Mouse (Mus musculus) embryo, embryonic 10.5 days (tissue): ENCODE results near the gene Thap12.

Source experiments
- DNase-seq: peaks from one replicate; pipeline ENCODE4 v3.0.0-alpha.2; 2015; ENCODE audit warnings: low spot score

Thap12 gene

DNA sequence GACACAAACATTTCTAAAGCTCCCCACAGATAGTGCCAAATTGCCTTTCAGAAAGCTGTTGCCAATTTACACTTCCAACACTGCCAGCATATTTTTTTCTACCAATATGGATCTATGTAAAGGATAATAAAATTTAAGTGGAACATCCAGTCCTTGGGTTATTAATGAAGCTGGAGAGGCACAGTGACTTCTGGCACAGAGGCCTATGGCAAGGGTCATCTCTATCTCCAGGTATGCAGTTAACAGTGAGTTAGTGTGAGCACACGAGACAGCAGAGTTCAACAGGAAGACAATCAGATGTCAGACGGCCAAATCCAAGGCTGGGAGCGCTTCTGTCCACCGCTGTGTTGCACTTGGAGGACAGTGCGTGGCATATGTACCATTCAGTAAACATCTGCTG lies 4.9 kb upstream of the Thap12 start:
- DNase-seq: no peak

DNA sequence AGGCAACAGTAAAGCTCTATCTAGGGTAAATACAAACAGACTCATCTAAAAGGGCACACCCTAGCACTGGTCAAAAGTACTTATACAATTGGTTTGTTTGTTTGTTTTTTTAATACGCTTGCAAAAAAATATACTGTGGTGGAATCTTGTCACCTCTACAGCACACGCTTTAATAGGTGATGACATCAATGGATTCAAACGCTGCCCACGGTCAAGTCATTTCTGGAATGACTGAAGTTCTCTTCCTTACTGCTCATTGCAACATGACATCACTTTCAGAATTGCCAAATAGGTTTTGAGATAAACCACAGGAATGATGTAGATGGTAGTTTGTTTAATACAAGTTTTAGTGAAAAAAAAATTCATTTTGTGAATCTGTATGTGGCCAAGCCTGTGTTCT lies 4.3 kb upstream of the Thap12 start:
- no peak for DNase-seq

DNA sequence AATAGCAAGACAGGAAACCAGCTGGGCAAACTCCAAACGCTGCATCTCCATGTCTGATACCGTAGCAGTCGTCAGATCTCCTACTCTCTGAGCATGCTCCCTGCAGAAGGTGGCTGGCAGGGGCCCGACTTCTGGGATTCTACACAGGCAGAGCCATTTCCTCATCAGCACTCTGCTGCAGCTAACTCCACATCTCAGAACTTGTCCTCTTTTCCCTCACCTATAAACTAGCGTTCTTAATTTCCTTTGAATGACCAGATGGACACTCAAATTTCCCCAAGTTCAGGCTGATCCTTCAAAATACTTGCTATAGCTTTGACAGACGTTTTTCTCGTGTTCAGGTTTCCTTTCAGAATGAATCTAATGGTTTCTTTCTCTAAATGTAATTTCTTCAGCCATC lies 1.1 kb upstream of the Thap12 start:
- DNase-seq: no peak

DNA sequence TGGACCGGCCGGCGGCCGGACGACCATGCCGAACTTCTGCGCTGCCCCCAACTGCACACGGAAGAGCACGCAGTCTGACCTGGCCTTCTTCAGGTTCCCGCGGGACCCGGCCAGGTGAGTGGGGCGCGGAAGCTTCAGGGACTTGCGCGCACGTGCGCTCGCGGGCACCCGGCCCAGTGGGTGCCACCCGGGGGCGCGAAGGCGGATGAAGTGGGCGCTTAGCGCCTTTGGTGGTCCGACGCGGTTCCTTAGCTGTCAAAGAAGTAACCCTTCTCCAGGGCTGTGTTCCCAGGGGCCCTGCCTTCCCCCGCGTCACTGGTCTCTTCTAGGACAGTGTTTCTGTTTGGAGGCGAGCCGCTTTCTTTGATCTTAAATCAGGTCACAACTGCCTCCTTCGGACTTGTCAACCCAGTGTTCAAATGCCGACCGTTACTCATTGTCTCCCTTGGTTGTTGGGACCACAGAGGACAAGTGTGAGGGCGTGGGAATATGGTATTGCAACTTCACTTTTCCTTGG lies 520 bp downstream of the Thap12 start:
- DNase-seq: peak; percentile 67

DNA sequence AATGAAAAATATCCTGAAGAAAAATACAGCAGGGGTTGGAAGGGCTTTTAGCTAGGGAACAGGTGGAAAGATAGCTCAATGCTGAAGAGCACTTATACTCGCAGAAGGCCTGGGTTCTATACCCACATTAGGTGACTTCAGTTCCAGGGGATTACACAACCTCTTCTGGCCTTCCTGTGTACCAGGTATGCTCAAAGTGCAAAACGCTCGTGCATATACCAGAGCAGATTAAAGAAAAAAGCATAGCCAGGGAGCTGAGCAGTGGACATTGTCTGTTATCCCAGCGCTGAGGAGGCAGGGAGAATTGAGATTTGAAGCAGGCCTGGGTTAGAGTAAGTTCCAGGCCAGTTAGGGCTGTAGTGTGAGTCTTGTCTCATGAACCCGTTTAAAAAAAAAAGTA lies 1.4 kb downstream of the Thap12 start:
- no peak for DNase-seq

DNA sequence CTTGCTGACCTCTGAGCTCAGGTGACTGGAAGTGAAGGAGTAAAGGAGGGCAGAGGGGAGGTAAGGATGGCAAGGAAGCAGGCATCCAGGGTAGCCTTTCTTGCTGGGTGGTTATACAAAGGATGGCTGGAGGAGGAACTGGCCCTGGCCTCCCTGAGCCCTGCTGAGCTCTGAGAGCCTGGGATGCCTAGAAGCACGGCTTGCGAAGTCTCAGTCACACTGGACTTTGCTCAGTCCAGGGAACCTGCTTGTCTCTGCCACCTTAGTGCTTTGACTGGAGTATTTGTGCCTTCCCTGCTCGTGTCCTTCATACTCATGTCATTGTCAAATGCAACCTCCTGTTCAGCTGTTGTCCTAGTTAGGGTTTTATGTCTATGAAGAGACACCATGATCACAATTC lies 10.8 kb downstream of the Thap12 start:
- DNase-seq: no peak

DNA sequence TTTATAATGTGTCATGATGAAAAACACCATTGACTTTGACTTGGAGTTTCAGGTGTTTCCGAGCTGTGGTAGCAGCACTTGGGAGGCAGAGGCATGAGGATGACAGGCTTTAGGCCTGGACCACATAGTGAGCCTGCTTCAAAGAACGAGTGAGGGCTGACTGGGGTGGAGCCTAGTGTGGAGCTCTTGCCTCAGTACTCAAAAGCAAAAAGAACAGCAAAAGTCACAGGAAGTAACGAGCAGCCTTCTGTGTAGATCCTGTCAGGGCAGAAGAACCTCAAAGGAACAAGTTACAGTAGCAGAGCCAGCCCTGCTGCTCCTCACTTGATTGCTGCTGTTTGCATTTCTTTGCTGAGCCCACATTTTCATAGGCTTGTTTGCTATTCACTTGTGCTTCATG lies 14.5 kb downstream of the Thap12 start:
- no peak for DNase-seq

DNA sequence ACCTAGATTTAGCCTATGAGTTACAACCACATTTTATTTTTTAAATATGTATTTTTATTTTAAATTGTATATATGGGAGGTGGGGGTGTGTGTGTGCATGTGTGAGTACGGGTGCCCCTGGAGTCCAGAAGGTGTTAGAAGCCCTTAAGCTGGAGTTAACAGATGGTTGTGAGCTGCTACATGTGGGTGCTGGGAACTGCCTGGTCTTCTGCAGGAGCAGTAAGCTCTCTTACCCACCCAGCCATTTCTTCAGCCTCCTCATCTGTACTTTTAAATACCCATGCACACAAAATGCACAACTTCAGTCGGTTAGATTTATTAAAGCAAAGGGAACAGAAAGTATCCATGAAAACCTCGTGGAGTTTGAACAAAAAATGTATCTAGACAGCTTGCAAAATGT lies 16.9 kb downstream of the Thap12 start:
- DNase-seq: no peak

DNA sequence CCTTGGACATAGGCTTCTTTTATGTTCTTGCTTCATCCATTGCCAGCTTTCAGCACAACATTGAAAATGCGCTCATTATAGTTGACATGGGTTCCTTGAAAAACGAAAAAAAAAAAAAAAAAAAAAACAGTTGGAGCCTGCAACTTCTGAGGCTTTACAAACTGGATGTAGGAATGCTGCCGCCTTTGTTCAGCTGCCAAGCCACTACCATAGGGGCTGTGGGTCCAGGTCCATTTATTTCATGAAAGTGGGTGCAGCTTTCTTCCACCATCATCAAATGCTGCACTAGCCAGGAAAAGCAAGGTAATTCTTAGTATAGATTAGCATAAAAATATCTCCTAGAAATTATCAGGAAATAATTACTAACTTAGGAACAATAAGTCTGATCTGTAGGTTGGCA lies 17.8 kb downstream of the Thap12 start:
- DNase-seq: no peak

DNA sequence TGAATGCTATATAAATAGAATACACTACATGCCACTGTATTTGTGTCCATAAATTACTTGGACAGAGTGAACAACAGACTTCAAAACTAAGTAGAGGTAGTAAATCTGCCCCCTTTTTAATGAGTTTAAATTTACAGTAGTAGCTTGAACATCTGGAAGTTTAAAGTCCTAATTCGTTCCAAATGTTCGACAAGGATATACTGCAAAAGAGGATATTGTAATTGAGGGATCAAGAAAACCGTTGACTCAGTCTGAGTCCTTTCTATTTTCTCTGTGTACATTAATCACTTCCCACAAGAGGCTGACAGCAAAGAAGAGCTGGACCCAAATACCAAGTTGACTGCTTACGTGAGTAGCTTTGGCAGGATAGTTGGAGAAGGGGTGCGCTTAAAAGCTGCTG lies 18.3 kb downstream of the Thap12 start:
- DNase-seq: peak; percentile 50

DNA sequence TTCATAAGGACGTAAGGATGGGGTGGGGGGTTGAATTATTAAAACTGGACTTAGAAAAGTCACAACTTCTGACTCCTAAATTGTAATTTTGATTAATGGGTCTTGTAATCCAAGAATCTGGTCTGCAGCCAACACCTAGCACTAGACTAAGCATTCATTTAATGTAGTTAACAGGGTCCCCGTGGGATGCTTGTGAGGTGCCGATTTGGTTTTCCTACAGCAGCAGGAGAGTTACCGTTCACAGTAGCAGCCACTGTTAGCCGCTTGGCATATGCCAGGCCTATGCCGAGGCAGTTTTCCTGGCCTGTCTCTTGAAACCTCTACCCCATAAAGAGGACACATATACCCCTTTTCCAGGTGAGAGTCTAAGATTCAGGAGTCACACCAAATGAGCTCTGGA lies 18.7 kb downstream of the Thap12 start:
- no peak for DNase-seq

DNA sequence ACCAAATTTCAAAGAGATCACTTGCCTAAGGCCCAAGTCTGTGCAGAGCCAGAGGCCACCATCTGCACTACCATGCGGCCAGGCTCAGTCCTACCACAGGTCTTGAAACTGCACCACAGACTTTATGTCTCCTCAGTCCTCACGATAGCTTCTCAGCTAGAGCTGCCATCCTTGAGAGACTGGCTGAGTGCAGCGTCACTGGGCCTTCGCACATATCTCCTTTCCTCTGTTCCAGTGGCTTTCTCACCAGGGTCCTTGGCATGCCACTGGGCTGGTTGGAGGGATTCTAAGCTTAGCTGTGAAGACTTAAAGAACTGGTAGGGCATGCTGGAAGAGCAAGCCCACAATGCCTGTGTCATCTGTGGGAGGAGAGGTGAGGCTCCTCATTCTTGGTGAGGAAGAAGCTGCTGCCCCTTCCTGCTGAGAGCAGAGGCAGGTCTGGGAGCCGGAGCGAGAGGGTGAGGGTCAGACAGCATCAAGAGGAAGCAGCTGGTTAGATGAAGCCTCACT lies 22.8 kb downstream of the Thap12 start:
- DNase-seq: no peak

DNA sequence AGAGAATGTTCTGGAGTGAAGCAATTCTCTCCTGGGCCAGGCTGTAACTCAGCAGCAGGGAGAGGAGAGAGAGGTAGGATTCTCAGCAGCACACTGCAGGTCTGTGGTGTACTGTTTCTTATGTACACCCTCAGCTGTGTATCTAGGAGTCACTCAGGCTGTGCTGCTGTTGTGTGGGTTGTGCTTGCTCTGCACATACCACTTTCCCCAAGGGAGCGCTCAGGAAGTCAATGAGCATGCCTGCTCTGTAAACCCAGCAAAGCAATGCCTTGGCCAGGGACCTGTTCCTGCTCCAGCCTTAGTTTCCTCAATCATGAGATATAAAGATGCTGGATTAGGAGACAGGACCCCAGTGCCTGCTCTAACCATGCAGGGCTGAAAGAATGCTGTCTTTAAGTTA lies 25.1 kb downstream of the Thap12 start:
- DNase-seq: peak; percentile 38

DNA sequence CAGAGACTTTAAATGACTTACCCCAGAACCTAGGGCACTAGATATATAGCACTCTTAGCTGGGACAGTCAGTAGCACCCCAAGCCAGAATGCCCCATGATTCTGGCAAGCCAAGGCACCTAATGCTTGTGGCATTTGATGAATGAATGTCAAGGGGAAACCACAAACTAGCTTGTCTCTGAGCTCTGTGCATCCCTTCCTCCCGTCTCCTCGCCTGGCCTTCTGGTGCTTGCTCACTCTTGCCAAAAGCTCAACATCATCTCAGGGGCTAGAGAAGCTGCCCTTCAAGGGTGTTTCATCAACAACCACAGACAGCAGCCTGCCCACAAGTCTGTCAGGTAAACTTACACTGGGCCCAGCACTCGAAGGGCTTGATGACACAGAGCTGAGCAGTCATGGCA lies 25.6 kb downstream of the Thap12 start:
- no peak for DNase-seq

DNA sequence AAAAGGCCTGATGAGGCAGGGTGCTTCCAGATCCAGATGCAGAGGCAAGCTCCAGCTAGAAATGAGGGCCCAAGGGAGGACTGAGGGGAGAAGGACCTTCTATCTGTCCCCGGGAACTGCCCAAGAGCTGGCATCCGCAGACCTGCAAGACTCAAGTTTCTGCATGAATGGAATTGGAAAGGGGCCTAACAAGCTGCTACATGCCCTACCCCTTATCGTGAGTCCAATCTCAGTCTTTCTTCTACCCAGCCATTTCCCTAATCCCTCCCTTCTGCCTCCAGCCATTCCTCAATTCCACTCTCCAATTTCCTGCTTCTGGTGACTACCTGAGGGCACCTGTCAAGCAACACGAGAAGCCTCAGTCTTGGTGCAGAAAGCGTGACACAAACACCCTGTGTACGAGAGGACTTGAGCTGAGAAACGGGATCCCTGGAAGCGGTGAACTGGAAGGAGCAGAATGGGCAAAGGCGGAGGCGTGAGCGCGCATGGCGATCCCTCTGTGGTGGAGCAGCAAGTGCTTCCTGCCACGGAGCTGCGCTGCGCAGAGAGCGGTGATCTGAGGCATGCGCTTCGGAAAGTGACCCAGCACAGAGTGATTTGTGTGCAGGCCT lies 26.9 kb downstream of the Thap12 start:
- DNase-seq: peak; percentile 36

DNA sequence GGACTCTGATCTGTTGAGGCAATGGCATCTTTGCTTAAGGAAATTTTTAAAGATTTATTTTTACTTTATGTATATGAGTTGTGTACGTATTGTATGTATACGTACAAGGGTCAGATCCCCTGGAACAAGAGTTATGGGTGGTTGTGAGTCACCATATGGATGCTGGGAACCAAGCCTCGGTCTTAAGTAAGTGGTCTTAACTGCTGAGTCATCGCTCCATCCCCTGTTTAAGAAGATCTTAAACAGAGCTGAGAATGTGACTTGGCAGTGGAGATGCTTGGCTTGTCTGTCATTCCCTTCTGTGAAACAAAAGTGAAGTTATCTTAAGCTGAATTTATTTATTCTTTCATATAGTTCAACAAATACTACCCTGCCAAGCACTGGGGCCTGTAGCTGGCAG lies 31.1 kb downstream of the Thap12 start:
- no peak for DNase-seq

DNA sequence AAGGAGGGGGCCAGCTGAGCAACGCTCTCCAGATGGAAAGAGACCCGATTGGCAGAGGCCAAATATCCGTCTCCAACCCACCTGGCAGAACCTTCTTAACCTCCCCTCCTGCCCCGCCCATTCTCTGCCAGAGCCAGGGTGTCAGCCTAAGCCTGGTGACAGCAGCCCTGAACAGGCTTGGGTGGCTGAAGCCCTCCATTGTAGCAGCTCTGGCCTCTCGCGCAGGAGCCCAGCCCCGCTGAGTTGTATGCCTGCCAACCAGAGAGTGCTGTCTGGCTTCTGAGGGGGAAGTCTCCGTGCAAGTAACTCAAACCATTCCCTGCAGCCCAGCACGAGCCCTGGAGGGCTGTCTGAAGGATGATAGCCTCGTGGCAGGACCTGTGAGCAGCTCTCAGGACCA lies 32.0 kb downstream of the Thap12 start:
- no peak for DNase-seq

DNA sequence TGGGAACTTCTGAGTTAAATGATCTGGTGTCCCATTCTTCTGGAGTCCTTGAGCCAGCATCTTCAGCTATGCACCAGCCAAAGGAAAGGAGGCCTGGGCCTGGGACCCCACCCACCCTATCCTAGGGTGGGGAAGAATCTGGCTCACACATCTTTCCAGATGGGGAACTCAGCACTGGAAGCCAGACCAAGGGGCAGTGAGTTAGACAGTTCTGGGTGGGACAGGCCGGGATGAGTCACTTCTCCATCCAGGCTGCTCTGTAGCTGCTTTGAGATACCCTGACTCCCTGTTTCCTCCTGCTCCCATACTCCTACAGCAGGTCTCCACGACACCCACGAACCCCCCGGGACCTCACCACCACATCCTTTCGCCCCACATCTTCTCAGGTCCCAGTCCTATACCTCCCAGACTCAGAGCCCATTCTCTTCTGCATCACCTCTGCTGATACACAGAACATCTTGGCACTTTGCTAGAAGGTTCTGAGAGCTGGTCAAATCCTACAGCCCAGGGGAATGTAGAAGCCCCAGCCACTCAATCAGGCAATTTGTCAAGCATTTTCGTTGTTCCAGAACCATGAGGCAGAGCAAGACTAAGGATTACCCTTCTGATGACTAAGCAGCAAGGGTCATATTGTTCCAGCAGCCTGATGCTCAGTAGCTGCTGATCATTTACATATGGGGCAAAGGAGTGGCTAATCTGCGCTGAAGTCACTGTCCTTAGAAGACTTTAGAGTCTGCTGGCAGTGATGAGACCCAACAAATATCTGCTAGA lies 34.1 kb downstream of the Thap12 start:
- no peak for DNase-seq

DNA sequence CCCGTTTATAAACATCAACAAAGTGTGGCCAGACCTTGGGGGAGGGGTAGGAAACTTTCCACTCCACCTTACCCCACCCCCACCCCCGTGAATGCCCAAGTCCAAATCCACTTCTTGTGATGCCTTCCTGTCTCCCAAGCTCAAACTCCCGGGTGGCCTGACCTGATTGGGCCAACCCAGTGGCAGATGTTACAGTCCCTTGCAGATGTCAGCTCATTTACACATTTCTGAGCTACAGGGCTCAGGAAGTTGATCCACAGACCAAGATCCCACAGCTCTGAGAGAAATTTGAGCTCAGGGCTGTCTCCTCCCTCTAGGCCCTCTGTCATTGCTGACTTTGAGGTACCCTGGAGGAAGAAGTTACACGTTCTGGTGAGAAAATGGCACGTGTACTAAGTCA lies 37.5 kb downstream of the Thap12 start:
- no peak for DNase-seq

DNA sequence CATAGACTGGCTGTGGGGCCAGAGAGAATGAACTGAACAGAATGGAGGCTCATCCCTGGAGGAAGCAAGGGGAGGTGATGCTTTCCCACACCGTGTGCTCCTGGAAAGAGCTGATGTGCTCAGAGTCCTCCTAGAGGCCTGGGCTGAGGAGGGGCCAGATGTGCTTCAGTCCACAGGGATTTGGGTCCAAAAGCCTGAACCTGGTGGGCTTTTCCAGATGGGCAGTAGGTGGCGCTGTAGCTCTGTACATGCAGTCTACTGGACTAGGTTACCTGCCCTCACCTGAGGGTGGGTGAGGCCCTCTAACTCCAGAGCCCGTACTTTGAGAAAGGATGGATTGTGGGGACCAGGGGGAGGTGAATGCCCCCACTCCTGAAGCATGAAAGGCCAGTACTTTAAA lies 40.4 kb downstream of the Thap12 start:
- peak; percentile 79 for DNase-seq

DNA sequence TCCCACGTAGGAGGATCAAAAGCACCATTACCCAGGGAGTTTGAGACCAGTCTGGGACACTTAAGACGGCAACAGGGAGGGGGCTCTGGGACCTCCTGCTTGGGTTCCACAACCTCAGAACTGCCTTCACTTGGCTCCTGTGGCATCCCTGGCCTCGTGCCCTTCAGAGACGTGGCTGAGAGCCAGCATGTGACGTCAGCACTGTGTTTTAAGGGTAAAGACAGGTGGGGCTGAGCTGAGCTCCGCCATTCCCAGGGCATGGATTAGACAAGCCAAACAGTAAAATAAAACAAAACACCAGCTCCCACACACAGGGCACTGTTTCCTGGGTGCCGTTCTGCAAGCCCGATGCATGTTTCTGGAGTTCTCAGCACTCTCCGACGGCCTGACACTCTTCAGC lies 47.5 kb downstream of the Thap12 start:
- no peak for DNase-seq

DNA sequence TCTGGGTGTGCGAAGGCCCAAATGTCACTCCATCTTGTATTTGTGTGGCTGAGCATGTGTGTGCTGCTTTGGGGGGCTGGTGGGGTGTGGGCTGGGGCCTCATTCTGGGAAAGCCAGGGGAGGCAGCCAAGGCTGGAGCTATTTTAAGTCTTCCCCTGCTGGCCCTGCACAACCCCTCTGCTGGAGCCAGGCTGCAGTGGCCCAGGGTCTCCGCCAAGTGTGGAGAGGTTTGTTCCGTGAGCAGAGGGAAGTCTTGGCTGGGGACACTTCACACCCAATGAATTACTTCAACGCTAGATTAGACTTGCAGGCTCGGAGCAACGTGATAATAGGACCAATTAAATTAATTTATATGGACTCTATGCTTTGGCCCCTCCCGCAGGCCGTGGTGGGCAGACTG lies 49.8 kb downstream of the Thap12 start:
- no peak for DNase-seq

DNA sequence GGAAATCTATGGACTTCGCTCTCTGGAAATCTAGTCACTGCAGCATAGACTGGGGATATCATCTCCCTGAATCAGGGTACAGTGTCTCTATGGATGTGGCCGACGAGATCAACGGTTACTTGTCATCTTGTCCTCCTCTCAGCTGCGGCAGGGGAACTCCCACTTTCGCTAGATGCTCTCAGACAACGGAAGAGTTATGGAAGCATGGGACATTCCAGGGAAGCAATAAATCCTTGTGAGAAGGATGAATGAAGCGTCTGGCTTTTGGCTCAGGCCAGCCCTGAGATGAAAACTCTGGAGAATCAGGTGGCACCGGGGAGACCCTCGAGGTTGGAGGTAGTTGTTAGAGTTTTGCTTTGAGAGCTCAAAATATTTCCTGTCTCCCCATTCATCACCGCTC lies 53.1 kb downstream of the Thap12 start:
- DNase-seq: no peak

DNA sequence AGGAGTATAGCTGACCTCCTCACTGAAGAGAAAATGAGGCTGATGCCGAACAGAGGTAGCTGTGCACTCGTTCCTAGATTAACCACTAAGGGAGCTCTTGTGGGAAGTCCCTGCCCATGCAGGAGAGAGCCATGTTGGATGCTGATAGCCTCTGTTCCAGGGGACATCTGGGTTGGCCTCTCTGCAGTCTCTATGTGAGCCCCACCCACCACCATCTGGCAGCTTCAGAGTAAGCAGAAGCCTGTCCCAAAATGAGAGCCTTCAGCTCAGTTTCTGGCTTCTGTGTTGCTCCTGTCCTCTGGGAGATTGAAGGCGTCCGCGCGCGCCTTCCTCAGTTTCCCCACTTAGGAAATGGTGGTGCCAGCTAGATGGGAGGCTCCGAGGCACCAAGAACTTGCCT lies 53.7 kb downstream of the Thap12 start:
- no peak for DNase-seq
